Mouse (Mus musculus) heart, adult 2 months (tissue): ENCODE results near the gene Adcy9.

Experiments used
- CTCF ChIP-seq: fragments of 200-600 bp; IDR thresholded peaks from 2 replicates; pipeline ENCODE4 v1.8.1; 2022; ENCODE audit warnings: antibody characterized with exemption, mild to moderate bottlenecking, moderate library complexity
- EP300 ChIP-seq: fragments of 200-500 bp; IDR thresholded peaks from 2 replicates; pipeline ENCODE4 v1.6.1; 2011; ENCODE audit warnings: low read depth, low read length, control low read depth; ENCODE audit not compliant: insufficient read depth
- POLR2A ChIP-seq: fragments of 200-500 bp; IDR thresholded peaks from 2 replicates; pipeline ENCODE4 v1.6.1; 2011; ENCODE audit warnings: mild to moderate bottlenecking, low read depth, low read length, control low read depth; ENCODE audit not compliant: insufficient read depth

- TF ChIP-seq CTCF (no peak), POLR2A (no peak), EP300 (no peak)
Measured at GRCm38 (mm10) chr16:4374780-4375380, 45.4 kb downstream of the Adcy9 start.
